8 mouse cellular contexts compared by ENCODE assay signal in genomic region chr13:30501860-30502395, GRCm38 (mm10). TPM values are rescaled to one million over a fixed set of nuclear protein-coding genes. Genes with fewer than 3 reads are reported as not detected.
DNase-seq lines count a peak whose midpoint lies in the region; ATAC-seq and TF ChIP-seq lines count a peak whose summit lies in the region.
"Had no signal": no experiment of that assay in that cellular context is flagged by ENCODE, and none has a peak within 500 bp of the region (broad histone marks: within the 10 kb centered on the region; RNA-seq: fewer than 3 reads in every experiment).

No protein-coding gene starts in this region.

- TF ChIP-seq CTCF in spleen, adult 2 months (IDR thresholded peaks at IDR 0.05; ENCODE audit: extremely low read depth, insufficient read depth, insufficient read length, insufficient replicate concordance), result 0 out of 2 replicates have a peak, but pooled peaks have one; percentile 6

- no peak overlapping the region for H3K4me3 ChIP-seq in heart, embryonic 15.5 days
- no peak overlapping the region for H3K4me3 ChIP-seq in heart, embryonic 10.5 days
- H3K4me3 ChIP-seq in spleen, adult 2 months (ENCODE audit: extremely low read depth, insufficient read depth, insufficient read length), result no peak overlapping the region
- H3K4me3 ChIP-seq in forebrain, embryonic 11.5 days (ENCODE audit: low read depth, low read length), result no peak overlapping the region
- H3K4me3 ChIP-seq: embryonic facial prominence, embryonic 12.5 days had no signal

- no peak for DNase-seq in heart, embryonic 10.5 days (ENCODE audit: low spot score)
- no peak for DNase-seq in spleen, adult 2 months (ENCODE audit: low read depth in 1 of 2, low spot score in 2 of 2)
- DNase-seq in spleen, postnatal 36 days (ENCODE audit: low spot score in 2 of 2), result no peak
- DNase-seq in thymus, postnatal 10 days (ENCODE audit: low spot score in 2 of 2), result no peak
- no peak for DNase-seq in forebrain, embryonic 11.5 days (ENCODE audit: low spot score)

- 28% methylated on average over 7 of the region's 7 CpGs for whole genome bisulfite sequencing in heart, embryonic 15.5 days
- WGBS in heart, embryonic 10.5 days, result 32% methylated on average over 7 of the region's 7 CpGs
- WGBS in spleen, adult 2 months, result 28% methylated on average over 7 of the region's 7 CpGs
- WGBS in forebrain, embryonic 11.5 days, result 41% methylated on average over 7 of the region's 7 CpGs

- no peaks in the 10 kb centered on the region for H3K36me3 ChIP-seq in heart, embryonic 15.5 days
- H3K36me3 ChIP-seq in heart, embryonic 10.5 days, result no peaks in the 10 kb centered on the region
- H3K36me3 ChIP-seq in spleen, adult 2 months (ENCODE audit: control insufficient read depth, insufficient read depth, low read length), result no peaks in the 10 kb centered on the region
- H3K36me3 ChIP-seq in forebrain, embryonic 11.5 days (ENCODE audit: control insufficient read depth, insufficient read depth, low read length), result no peaks in the 10 kb centered on the region
- H3K36me3 ChIP-seq: embryonic facial prominence, embryonic 12.5 days had no signal

- H3K9me3 ChIP-seq in heart, embryonic 15.5 days (replicated peaks), result no peaks in the 10 kb centered on the region
- H3K9me3 ChIP-seq in heart, embryonic 10.5 days, result no peaks in the 10 kb centered on the region
- H3K9me3 ChIP-seq in forebrain, embryonic 11.5 days (ENCODE audit: control insufficient read depth, low read length), result no peaks in the 10 kb centered on the region
- H3K9me3 ChIP-seq: embryonic facial prominence, embryonic 12.5 days had no signal

- H3K4me2 ChIP-seq in heart, embryonic 15.5 days, result peak overlapping the region; percentile 24; the same call in 1 of the 2 replicates
- H3K4me2 ChIP-seq in forebrain, embryonic 11.5 days (ENCODE audit: low read depth, low read length, severe bottlenecking), result no peak overlapping the region
- H3K4me2 ChIP-seq: embryonic facial prominence, embryonic 12.5 days had no signal

- H3K27ac ChIP-seq in heart, embryonic 15.5 days, result no peak overlapping the region
- H3K27ac ChIP-seq in heart, embryonic 10.5 days, result no peak overlapping the region
- no peak overlapping the region for H3K27ac ChIP-seq in spleen, adult 2 months (ENCODE audit: insufficient read depth, low read length)
- no peak overlapping the region for H3K27ac ChIP-seq in forebrain, embryonic 11.5 days (ENCODE audit: low read depth, low read length)
- H3K27ac ChIP-seq: embryonic facial prominence, embryonic 12.5 days had no signal

- no peak for TF ChIP-seq POLR2A in spleen, adult 2 months (IDR thresholded peaks at IDR 0.05; ENCODE audit: low read depth, low read length)

- H3K9ac ChIP-seq in heart, embryonic 15.5 days, result no peak overlapping the region
- H3K9ac ChIP-seq in forebrain, embryonic 11.5 days (ENCODE audit: low read length), result no peak overlapping the region
- H3K9ac ChIP-seq: embryonic facial prominence, embryonic 12.5 days had no signal

- no peak for ATAC-seq in heart, embryonic 15.5 days (replicated peaks; ENCODE audit: insufficient number of reproducible peaks, insufficient read depth, low FRiP score, low read depth)
- 0 out of 2 replicates have a peak, but pooled peaks have one; percentile 39 for ATAC-seq in common myeloid progenitor, adult 5-6 weeks (replicated peaks; ENCODE audit: low read depth, poor library complexity, severe bottlenecking)
- ATAC-seq in forebrain, embryonic 11.5 days (replicated peaks; ENCODE audit: low FRiP score), result no peak

- no peaks in the 10 kb centered on the region for H3K27me3 ChIP-seq in heart, embryonic 15.5 days
- H3K27me3 ChIP-seq in heart, embryonic 10.5 days (ENCODE audit: insufficient read depth, poor library complexity, severe bottlenecking), result no peaks in the 10 kb centered on the region
- H3K27me3 ChIP-seq in spleen, adult 2 months (ENCODE audit: control insufficient read depth, insufficient read depth, low read length), result no peaks in the 10 kb centered on the region
- no peaks in the 10 kb centered on the region for H3K27me3 ChIP-seq in forebrain, embryonic 11.5 days (ENCODE audit: control insufficient read depth, insufficient read depth, low read length)
- H3K27me3 ChIP-seq: embryonic facial prominence, embryonic 12.5 days had no signal

- no peaks in the 10 kb centered on the region for H3K4me1 ChIP-seq in heart, embryonic 15.5 days (replicated peaks)
- H3K4me1 ChIP-seq in heart, embryonic 10.5 days, result no peaks in the 10 kb centered on the region
- H3K4me1 ChIP-seq in spleen, adult 2 months (ENCODE audit: control insufficient read depth, insufficient read depth, insufficient read length), result no peaks in the 10 kb centered on the region
- H3K4me1 ChIP-seq in forebrain, embryonic 11.5 days (replicated peaks; ENCODE audit: control insufficient read depth, insufficient read depth, low read length), result no peaks in the 10 kb centered on the region
- H3K4me1 ChIP-seq: embryonic facial prominence, embryonic 12.5 days had no signal

RNA-seq across cellular contexts. Expression of gene Uqcrfs1, which starts 43.2 kb away (rescaled TPM):
- polyA plus RNA-seq in heart, embryonic 15.5 days (2015; fragmentation: Nextera tagmentation; extraction: Ambion mirVana), result 555 and 706 TPM in 2 replicates
- 381 and 511 TPM in 2 replicates for polyA plus RNA-seq in heart, embryonic 10.5 days (2016; fragmentation: Nextera tagmentation; extraction: Ambion mirVana)
- polyA plus RNA-seq in spleen, adult 2 months (2012; rRNA removed), result 61.8 and 77.1 TPM in 2 replicates
- 92.1 and 118 TPM in 2 replicates for total RNA-seq in common myeloid progenitor, adult 5-6 weeks (2017)
- 234 and 249 TPM in 2 replicates for polyA plus RNA-seq in forebrain, embryonic 11.5 days (2014; fragmentation: Nextera tagmentation; extraction: Ambion mirVana)
